Mouse (Mus musculus) cerebellum, adult 11-12 months (tissue): ENCODE measurements around the gene Tfap2b.

Experiments used
- DNase-seq: peaks from one replicate; pipeline ENCODE4 v3.0.0; 2022

Tfap2b gene

GRCm38 (mm10) chr1:19208641-19209358 is at the start of gene Tfap2b:
Gene Tfap2b (plus strand): TSS chr1:19208914.
- DNase-seq, result no peak

GRCm38 (mm10) chr1:19178742-19179397 is 29.8 kb upstream of the Tfap2b start:
- no peak for DNase-seq

GRCm38 (mm10) chr1:19205649-19206048 is 3.1 kb upstream of the Tfap2b start:
- DNase-seq, result no peak

- no peak for DNase-seq
Measured at GRCm38 (mm10) chr1:19206194-19206593, 2.5 kb upstream of the Tfap2b start.

GRCm38 (mm10) chr1:19207611-19208010 is 1.1 kb upstream of the Tfap2b start:
- DNase-seq, result no peak

GRCm38 (mm10) chr1:19209359-19209745 is 638 bp downstream of the Tfap2b start:
- no peak for DNase-seq

GRCm38 (mm10) chr1:19209776-19210175 is 1.1 kb downstream of the Tfap2b start:
- no peak for DNase-seq

GRCm38 (mm10) chr1:19210215-19211032 is 1.7 kb downstream of the Tfap2b start:
- no peak for DNase-seq

- DNase-seq, result no peak
Measured at GRCm38 (mm10) chr1:19211033-19211405, 2.3 kb downstream of the Tfap2b start.

- no peak for DNase-seq
Measured at GRCm38 (mm10) chr1:19211546-19212154, 2.9 kb downstream of the Tfap2b start.

GRCm38 (mm10) chr1:19212691-19213090 is 4.0 kb downstream of the Tfap2b start:
- DNase-seq, result no peak

GRCm38 (mm10) chr1:19213171-19213570 is 4.5 kb downstream of the Tfap2b start:
- DNase-seq, result no peak

GRCm38 (mm10) chr1:19213851-19214395 is 5.2 kb downstream of the Tfap2b start:
- DNase-seq, result no peak

- DNase-seq, result no peak
Measured at GRCm38 (mm10) chr1:19217391-19217790, 8.7 kb downstream of the Tfap2b start.

- no peak for DNase-seq
Measured at GRCm38 (mm10) chr1:19218221-19218620, 9.5 kb downstream of the Tfap2b start.

GRCm38 (mm10) chr1:19219381-19219780 is 10.7 kb downstream of the Tfap2b start:
- no peak for DNase-seq

GRCm38 (mm10) chr1:19220564-19220963 is 11.8 kb downstream of the Tfap2b start:
- no peak for DNase-seq

- DNase-seq, result no peak
Measured at GRCm38 (mm10) chr1:19221601-19222000, 12.9 kb downstream of the Tfap2b start.

- no peak for DNase-seq
Measured at GRCm38 (mm10) chr1:19226699-19227098, 18.0 kb downstream of the Tfap2b start.

GRCm38 (mm10) chr1:19230926-19231573 is 22.3 kb downstream of the Tfap2b start:
- no peak for DNase-seq

GRCm38 (mm10) chr1:19231574-19232080 is 22.9 kb downstream of the Tfap2b start:
- DNase-seq, result no peak

- no peak for DNase-seq
Measured at GRCm38 (mm10) chr1:19232743-19233142, 24.0 kb downstream of the Tfap2b start.
